Mouse (Mus musculus) NIH3T3 (cell line): ENCODE measurements at regions not wholly inside any gene's neighbourhood (a gene's known extent, or its start where the extent isn't known, plus 50 kb on each side); places are given as distances from the start of the nearest gene placed in this dataset.
"Not testable (repeated sequence)": the region's sequence is repeated elsewhere in the genome, so short reads cannot be mapped to it uniquely, and the experiment has no call there.

ENCODE experiments used
- DNase-seq: peaks from one replicate; pipeline ENCODE4 v3.0.0-alpha.2; 2012; ENCODE audit warnings: low read depth

DNA sequence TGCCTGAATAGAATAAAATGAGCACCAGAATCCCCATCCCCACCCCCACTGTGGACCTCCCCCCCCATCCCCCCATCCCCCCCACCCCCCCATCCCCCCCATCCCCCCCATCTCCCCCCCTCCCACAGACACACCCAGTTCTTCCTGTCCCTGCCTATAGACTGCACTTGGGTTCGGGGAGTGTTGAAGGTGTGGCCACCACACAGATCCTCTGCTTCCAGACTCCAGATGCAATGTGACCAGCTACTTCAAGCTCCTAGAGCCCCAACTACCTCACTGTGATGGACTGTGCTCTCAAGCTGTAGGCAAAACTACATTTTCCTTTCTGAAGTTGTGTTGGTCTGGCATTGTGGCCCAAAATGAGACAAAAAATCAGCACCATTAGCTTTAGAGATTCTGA is 138.3 kb upstream of the Rybp start:
- DNase-seq, result no peak

DNA sequence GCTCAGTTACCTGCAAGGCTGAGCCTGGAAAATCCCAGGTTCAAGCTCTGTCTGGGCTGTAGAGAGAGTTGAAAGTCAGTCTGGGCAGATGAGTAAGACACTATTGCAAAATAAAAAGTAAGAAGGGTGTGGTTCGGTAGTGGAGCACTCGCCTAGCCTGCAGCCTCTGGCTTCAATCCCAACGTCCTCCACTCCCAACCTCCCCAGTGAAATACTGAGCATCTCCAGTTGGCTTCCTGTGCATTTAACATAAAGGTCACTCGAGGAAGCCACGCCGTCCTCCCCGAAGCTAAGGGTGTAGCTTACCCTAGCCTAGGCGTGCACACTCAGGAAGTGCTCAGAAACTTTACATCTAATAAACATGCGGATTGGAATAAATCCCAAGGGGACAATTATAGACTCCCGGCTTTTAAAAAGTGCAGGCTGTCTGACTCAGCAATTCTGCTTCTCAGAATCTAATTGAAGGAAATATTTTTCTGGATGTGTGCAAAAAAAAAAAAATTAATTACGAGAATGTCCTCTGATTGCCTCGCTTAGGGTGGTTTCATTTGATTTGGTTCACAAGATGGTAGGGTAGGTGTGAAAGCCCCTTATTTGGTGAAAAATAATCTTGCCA is 137.6 kb upstream of the Rybp start:
- peak; percentile 74 for DNase-seq

DNA sequence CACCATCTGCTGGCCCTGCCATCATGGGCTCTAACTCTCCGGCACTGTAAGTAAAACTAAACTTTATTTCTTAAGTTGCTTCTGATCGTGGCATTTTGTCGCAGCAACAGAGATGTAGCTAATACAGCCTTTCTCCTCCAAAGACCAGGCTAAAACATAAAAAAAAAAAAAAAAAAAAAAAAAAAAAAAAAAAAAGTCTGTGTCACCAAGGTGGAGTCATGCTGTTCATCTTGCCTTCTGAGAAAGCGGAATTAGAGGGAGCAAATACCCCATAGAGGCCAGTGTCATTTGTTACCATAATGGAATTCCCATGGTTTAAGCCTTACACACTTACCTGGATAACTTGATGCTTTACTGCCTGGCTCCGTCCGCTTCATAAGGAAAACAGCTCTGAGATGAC is 136.9 kb upstream of the Rybp start:
- no peak for DNase-seq

DNA sequence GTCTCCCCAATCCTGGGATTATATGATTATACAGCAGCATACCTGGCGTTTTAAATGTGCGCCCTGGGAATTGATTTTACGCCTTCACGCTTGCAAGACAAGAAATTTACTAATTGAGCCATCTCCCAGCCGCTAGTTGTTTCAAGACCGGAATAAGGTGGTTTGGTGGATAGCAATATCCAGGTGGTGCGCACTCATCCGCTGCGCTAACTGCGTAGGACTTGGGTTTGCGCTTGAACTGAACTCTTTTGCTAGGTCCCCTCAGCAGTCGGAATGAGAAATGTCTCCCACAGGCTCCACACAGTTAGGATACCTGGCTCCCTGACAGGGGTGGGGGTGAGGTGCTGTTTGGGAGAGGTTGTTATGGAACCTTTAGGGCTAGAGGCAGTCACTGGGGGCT is 136.4 kb upstream of the Rybp start:
- no peak for DNase-seq

DNA sequence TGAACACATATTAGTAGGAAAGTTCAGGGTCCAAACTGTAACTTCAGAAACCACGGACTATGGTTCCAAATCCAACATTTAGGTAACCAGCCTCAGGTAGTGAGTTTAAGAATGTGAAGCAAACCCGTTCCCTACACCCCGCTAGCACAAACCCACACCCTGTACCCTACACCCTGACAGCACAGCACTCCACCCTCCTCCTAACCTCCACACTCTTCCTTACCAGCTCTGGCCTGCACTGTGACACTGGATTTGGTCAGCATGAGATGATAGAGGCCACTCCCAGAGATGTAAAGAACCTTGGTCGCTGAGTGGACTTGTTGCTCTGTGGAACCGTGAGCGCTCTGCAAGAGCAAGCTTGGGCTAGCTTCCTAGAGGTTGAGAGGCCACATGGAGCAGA is 135.3 kb upstream of the Rybp start:
- no peak for DNase-seq

DNA sequence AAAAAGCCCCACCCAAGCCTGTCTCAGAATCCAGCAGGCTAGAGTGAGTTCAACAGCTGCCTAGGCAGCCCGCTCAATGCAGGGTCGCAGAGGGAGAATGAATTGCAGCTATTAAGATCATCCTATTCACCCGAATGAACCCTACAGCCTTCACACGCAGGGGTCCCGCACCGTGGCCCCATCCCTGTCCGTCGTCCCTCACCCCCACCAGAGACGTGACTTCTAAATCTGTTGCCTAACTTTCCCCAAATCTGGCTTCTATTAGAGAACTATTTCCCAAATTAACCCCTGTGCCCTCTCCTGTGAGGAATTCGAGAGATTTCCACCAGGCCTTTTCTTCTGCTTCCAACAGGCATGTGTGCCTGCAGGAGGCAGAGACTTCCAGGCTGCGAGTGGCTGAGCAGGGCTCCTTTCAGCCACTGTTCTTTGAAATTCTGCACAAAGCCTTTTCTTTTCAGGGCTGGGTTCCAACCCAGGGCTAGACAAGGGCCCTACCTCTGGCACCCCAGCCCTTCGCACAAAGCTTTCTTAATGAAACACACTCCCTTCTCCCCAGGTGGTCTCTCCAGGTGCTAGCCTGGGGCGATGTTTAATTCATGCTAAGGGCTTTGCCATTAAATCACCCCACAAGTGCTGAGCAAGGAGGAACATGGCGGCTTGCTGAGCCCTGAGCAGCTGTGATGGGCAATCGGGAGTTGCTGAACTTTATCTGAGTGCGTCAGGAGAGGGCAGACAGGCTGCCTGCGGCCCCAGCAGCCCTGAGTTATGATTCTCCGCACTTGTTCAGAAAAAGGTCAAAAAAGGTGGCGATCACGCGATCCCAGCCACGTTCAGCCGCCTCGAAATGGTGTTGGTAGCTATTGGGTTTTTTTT is 134.7 kb upstream of the Rybp start:
- no peak for DNase-seq

DNA sequence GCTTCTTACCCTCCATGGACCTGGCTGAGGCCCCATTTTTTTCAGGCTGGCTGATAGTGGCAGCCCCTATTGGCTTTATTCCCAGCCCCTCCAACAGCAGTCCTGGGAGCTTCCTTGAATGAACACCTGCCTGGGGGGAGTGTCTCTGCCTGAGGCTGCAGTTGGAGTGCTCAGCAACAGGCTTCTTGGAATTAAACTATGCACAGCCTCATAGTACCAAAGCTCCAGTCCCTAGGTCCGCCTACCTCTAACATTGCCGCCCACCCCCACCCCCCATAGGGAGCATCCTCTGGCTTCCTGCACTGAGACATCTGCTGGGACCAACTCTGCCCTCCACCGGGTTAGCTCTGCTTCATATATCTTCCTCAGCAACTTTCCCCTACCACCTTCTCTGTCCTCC is 133.3 kb upstream of the Rybp start:
- DNase-seq, result no peak

DNA sequence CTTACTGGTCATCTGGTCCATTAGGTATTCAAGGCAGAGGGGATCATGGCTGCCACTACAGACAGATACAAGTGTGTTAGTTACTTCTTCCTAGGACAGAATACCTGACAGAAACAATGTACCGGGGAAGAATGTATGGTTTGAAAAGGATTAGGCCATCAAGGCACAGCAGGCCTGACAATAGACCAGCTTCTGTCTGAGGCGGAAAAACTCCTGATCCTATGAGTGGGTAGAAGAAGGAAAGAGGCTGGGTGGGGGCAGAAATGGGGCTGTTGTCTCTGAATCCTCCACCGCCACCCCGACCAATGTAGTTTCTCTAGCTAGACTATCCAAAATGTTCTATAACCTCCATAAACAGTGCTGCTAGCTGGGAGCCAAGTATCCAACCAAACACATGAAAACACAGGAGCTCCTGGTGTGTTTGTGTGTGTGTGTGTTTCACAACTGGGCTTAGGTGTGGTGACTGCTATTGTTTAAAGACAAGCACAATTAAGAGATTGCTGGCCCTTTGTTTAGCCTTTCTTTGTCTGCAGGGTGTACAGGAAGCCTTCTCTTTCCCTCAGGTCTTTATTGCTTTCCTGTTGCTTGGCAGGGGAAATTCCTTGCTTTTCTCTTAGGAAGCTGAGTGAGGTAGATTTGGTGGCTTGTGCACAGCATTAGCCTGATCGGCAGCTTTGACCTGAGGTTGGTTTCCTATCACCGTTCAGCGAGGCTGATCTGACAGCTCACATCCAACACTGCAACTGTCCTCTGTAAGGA is 132.7 kb upstream of the Rybp start:
- DNase-seq, result no peak

DNA sequence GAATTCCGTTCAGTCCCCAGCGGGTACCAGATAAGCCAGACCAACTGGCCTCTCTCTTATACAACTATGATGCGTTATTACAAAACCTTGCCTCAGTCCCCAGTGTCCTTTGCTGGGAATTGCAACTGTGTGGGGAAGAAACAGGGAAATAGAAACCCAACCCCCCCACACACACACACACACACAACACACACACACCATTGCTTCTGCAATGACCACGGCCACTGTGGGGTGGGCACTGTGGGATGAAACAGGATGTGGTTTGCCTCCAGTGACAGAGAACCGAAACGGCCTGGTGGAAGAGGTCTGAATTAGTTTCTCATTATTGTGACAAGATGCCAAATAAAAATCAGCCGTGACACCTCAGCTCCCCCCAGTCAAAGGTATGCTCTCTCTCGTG is 128.8 kb upstream of the Rybp start:
- DNase-seq, result no peak

DNA sequence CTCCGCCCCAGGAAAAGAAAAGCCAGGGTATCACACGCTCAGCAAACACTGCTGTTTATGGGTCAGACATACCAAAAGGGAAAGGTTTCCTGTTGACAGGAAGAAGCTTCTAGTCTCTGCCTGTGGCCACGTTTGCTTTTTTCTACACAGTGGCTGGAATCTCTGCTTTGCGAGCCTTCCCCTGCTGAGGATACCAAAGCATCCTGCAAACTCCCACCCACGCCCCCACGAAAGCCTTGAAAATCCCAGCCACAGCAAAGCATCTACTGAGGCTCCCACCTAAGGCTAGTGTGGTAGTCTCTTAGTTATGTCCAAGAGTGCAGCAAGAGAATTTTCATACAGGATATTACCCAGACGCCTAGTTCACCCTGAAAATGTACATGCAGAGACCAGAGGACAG is 128.2 kb upstream of the Rybp start:
- DNase-seq, result no peak

DNA sequence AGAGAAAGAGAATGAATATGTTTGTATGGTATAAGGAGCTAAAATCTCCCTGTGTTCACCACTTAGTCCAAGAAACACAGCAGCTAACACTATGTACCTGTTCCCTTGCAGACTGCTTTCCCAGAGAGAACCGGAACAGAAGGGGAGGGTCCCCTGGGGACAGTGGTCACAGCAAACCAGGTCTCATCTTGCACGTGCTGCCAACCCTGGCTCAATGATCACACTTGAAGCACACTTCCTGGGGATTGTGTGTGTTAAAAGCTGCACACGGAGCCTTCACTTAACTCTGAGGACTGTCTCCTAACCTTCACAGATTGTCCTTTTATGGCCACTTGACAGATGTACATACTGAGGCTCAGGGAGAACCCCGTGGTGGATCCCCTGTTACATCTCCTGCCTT is 127.6 kb upstream of the Rybp start:
- DNase-seq, result no peak

DNA sequence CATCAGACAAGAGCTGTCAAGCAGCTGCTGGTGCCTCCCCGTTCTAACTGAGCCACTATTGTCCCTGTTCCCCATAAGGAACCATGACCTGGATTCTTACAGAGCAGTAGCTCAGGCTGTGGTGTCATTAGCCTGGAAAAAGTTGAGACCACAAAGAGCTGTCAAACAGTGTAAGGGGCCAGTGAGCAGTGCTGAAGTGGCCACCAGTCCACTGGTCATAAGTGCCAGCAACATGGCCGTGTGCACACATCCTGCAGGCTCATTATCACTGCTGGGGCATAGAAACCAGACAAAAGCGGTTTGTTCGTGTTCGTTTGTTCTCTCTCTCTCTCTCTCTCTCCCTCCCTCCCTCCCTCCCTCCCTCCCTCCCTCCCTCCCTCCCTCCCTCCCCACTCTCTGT is 125.2 kb upstream of the Rybp start:
- no peak for DNase-seq

DNA sequence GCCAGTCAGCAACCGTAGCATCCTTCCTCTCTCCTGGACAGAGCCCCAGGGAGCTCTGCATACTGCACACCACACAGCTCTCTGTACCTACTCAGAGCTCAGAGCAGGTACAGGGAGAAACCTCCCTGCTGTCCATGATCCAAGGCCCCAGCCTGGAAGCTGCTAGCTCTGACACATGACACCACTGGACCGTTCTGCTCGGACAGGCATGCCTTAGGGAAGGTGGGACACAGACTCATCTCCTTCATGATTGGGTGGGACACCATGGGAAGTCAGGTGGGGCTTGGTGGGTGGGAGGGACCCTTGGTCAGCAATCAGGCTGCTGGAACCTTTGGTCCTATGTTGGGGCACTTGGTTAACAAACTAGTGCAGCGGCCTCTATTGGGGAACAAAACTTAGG is 124.7 kb upstream of the Rybp start:
- DNase-seq, result no peak

DNA sequence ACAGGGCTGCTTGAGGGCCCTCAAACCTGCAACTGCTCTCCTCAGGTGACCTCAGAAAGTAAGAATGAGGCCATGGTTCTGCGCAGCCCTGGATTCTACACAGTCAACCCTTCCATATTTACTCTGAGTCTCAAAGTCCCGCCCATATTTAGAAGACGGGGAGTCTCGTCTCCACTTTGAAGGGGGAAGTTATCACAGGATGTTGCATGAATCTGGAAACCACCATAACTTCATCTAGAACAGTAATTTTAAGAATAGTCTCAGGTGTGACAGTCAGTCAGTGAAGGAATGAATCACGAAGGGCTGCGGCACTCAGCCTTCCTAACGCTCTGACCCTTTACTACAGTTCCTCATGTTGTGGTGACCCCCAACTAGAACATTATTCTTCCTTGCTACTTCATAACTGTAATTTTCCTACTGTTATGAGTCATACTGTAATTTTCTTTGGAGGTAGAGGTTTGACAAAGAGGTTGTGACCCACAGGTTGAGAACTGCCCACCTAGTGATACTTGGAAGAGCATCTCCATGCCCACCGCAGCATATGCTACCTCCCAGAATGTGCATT is 122.9 kb upstream of the Rybp start:
- DNase-seq, result no peak

DNA sequence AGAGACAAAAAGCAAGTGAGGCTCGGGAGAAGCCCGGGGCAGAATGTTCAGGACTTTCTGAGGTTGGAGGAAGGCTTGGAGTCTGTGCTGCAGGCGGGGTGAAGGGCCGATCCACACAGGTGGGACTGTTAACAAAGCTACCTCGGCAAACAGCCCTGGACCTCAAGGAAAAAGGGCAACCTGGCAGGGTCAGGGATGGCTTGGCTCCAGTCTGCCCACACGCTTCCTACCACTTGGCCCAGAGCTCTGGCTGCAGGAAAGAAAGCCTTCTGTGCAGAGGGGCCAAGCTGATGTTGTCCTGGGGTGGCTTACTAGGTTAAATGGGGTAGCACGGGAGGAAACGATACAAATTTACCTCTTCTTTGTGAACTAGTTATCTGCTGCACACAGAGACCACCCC is 121.5 kb upstream of the Rybp start:
- no peak for DNase-seq

DNA sequence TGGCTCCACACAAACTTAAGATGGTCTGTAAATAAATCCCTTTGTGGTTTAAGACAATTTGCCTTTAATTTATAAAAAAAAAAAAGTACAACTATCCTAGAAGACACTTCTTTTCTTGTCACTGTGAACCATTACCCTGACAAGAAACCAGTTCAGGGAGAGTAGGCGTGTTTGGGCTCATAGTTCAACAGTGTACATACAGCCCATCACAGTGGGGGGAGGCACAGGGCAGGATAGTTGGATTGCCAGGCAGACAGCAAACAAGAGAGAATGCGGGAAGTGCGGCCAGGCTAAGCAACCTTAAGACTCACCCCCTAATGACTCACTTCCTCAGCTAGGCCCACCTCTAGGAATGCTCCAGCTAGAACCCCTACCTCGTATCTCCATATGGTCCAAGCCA is 119.2 kb upstream of the Rybp start:
- no peak for DNase-seq

DNA sequence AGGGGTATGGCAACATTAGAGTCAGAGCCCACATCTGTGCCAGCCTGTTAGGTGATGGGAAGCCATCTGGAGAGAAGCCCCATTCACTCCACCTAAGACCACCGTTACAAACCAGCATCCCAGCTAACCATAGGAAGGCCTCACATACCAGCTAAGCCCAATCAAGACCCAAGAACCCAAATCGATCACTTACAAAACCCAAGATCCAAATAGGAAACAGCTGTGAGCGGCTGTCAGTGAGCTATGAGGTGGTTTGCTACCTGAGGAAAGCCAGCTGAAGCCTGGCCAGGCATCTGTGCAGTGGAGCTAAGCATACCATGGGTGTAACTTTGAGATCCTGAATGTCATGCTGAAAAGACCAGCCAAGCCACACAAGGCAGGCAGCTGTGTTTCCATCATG is 116.9 kb upstream of the Rybp start:
- no peak for DNase-seq

DNA sequence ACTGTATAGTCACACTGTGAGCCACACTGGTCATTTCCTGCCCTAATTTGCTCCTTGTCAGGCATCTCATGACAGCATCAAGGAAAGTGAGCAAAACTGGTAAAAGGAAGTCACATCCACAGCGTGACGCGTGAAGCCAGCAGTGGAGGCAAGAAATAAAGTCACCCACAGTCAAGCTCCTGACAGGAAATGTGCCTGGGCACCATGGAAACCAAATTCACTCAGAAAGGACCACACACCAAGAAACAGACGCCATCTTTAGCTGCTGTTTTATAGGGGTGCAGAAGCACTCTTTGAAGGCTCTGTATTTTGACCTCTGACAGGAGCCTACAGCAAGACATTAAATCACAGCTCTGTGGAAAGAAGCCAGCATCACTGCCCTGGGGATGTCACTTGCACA is 115.4 kb upstream of the Rybp start:
- no peak for DNase-seq

DNA sequence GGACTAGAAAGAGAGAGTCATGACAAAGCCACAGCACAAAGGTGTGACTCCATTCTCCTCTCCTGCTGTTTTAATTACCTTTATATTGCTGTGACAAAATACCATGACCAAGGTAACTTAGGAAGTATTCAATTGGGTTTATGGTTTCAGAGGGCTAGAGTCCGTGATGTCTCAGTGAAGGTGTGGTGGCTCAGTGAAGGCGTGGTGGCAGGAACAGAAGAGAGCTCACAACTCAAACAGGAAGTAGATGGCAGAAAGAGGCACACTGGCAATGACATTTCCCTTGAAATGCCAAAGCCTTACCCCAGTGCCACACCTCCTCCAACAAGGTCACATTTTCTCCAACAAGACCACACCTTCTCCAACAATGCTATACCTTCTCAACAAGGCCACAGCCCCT is 114.4 kb upstream of the Rybp start:
- DNase-seq, result no peak

DNA sequence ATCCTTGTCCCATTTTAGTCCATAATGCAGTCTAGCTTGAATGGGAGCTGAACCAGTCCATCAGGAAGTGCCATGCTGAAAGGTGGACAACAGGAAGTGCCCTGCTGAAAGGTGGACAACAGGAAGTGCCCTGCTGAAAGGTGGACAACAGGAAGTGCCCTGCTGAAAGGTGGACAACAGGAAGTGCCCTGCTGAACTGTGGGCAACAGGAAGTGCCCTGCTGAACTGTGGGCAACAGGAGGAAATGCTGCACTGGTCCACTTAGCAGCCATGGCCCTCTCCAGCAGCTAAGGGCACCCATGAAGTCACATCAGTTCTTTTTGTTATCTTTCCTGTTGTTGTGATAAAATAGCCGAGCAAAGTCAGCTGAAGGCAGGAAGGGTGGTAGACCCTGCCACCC is 112.1 kb upstream of the Rybp start:
- DNase-seq, result not testable (repeated sequence)

DNA sequence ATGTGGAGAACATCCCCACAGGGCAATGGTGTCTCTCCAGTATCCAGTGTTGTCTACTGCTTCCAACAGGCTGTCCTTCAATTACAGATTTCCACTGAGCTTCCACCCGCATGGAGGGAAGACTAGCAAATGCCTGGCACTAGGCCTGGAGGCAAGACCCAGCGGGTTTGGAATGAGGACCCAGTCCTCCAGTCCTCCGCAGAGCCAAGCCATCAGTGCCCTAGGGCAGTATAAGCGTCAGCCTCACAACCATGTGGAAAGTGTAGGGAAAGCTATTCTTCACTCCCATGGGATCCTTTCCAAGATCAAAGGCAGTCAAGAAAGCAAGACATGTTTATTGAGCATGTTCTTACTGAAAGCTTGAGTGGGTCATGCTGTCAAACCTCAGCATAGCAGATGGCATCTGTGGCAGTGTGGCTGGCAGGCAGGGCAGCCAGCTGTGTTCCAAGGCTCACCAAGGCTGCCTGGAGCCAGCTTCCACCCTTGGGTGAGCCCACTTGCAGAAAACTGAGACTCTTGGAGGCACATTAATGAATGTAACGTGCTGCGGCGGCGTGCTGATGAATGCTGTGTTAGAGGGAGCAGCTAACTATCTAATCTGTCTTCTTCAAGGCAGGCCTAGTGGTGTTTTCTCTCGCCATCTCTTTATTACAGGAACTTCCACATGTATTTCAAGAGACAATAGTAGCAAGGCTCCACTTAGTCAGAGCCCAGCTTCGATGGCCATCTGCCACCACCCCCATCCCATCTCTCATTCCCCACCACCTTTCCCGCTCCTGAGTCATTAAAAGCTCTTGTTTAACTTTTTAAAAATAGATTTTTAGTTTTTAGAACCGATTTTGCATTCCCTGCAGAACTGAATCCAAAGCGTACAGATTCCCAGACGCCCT is 109.3 kb upstream of the Rybp start:
- peak; percentile 52 for DNase-seq
